Mouse (Mus musculus): Measurements from ENCODE around the gene Myo18a. TPM values are rescaled to one million over a fixed set of nuclear protein-coding genes. Genes with fewer than 3 reads are reported as not detected.

The Myo18a gene
- total RNA-seq, 2 experiments from 2014 or later, result 159 to 173 TPM

DNA sequence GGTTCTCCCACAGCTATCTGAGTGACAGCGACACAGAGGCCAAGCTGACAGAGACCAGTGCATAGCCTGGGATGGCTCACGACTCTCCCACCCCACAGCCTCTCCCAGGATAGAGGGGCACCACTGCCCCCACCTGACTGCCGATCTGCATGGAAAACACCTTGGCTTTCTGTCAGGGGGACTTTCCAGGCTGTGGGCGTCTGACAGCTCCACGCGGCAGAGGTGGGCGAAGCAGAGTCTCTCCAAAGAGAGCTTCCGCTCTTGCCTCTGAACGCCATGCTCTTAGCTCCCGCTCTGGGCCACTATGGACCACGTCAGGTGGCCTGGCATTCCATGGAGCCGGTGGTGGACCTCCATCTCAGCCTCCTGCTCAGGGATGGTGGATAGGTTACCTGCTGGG is 101.7 kb downstream of the Myo18a start:
- no peak for DNase-seq (ENCODE audit: low spot score in 2 of 2)

DNA sequence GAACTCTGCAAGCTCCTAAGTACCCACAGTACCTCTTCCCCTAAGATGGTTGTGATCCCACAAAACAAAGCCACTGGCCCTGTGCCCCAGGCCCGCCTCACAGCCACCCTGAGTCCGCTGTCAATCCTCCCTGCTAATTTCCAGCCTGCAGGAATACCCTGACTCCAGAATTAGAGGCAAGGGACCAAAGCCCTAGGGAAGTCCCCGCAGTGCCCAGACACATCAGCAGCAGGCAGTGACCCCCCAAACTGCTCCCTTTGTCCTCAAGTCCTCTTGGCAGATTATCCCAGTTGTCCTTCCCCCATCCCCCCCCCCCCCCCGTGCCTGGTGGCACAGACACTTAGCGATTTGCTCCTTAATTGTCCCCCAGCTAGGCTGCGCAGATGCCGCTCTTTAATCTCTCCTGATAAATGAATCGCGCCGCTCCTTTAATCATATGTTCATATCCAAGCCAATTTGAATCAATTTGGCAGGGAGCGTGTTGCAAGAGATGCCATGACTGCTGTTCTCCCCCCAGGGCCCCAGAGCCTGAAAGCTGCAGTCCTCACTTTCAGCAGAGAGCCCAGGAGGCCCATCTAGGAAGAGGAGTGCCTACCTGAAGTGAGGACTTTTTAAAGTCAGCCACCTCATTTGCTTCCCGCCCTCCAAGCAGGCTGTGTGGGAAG is 104.5 kb downstream of the Myo18a start:
- DNase-seq (ENCODE audit: low spot score in 2 of 2), result peak in 1 of 2 experiments; percentile 68

DNA sequence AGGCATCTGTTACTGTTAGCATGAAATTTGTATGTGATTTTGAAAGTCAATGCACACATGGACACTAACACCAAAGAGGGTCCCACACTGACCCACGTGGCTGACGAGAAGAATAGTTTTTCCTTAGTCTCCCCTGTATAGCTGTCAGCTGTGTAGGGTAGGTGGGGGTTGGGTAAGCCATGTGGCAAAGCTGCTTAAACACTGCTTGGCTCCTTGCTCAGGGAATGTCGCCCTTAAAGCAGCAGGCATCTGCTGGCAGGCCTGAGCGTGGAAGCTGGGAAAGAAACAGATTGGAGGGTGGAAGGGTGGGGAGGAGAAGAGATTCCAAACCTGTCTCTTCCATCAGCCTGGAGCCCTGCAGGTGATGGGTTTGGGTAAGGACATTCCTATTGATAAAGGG is 108.4 kb downstream of the Myo18a start:
- DNase-seq (ENCODE audit: low spot score in 2 of 2), result peak; percentile 75 to 83

DNA sequence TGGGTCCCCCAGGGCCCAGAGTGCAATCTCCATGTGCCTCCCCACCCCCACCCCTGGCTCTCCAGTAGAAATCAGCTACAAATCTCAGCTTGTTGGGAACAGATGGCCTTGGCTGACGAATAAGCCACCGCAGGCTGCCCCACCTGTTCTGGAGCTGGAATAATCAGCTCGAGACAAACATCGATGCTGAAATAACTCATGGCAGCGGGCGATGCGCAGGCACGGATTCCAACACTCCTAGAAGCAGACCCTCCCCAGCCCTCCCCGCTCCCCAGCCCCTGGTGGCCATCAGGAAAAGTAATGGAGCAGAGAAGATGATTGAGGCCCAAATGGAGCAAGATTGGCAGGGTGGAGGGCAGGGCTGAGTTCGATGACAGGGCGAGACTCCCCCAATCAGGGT is 109.2 kb downstream of the Myo18a start:
- DNase-seq (ENCODE audit: low spot score in 2 of 2), result peak; percentile 75 to 83

DNA sequence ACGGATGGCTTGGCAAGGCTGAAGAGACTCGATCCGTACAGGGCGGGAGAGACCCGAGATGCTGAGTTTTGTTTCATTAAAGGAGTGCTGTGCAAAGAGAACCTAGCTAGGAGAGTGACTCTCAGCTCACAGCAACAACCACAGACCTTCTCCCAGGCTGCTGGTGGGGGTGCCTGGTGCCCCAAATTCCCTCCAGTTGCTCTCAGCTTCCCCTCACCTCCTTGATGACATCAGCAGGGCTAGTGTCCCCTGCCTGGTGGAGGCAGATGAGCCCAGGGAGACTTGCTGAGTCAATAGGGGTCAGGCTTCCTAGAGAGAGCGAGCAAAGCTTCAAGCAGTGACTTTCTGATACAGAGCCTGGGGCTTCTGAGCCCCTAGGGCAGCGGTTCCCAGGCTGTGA is 109.6 kb downstream of the Myo18a start:
- DNase-seq (ENCODE audit: low spot score in 2 of 2), result no peak

DNA sequence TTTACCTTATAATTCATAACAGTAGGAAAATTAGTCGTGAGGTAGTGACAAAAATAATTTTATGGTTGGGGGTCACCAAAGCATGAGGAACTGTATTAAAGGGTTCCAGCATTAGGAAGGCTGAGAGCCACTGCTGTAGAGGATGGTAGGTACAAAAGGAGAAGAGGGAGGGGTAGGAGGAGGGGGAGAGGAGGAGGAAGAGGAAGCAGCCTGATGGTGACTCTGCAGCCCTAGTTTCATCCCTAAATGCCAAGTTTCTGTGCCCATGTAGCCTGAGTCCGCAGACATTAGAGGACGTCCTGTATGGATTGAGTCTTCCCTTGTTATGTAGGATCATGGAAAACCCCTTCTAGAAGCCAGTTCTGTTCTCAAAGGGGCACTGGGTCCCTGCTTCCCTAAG is 110.1 kb downstream of the Myo18a start:
- no peak for DNase-seq (ENCODE audit: low spot score in 2 of 2)

DNA sequence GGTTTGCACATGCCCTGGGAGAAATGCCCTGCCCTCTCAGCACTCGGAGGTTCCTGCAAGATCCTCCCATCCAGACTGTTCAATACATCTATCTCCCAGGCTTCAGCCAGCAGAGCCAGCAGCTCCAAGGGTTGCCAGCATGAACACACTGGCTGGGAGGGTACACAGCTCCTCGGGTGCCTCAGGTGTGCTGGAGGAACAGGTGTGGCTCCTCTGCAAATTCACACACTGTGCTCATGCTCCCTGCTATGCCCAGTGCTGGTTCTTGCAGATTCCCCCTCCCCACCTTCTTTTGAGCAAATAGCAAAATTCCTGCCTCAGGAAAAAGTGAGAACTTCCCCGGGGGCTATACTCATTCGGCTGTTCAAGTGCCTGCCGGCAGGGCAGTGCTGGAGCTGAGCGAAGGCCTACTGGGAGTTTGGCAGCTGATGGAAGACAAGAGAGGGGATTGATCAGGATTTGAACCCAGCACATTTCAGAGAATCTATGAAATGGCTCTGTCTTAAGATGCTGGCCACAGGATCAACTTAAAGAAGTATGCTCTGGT is 111.7 kb downstream of the Myo18a start:
- DNase-seq (ENCODE audit: low spot score in 2 of 2), result no peak

DNA sequence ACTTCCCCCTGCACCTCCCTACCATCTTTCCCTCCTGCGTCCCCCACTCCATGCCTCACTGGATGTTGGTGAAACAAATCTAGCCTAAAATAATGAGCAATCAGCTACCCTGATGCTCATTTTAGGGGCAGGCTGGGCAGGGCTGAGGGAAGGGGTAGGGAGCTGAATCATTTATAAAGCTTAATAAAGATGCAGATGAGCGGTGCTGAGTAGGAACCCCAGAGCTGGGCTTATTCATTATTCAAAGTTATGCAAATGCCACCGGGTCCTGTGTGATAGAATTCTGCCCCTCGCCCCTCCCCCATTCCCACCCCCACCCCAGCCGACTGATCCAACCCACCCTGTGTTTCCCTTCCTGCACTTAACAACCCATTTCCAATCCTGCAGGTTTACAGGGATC is 112.2 kb downstream of the Myo18a start:
- DNase-seq (ENCODE audit: low spot score in 2 of 2), result no peak

DNA sequence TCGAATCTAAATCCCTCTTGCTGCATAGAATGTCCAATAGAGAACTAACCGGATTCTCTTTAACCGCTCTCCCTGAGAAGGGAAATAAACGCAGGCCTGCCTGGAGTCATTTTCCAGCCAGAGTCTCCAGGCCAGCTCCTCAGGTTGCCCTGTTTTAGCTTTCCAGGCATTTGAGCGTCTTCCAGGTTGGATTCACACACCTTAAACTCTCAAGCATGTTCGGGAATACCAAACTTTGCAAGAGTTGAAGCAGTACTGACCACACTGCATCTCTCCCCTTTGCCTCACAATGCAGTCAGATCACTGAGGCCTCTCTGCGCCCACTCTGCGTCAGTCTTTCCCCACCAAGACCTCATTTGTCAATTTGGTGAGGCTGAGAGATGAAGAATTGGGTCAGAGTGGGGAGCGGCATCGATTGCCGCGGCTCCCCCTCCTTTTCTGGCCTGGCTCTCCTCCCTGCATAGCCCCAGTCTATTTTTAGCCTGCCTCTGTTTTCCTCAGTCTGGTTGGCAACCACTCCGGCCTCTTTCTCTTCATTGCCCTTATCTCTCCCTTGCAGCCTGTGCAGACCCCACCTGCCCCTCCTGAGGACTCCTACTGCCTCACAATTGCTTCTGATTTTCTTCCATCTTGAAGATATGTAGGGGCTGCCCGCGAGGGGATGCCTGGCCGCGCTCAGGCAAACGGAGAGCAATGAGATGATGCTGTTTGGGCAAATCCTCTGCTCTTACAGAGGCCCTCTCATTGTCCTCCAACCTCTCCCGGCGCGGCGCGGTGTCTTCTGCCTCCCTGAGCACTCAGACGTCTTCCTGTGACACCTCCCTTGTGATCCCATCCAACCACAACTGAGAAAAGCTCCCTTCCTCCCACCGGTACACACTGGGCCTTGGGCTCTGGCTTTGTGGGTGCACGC is 113.1 kb downstream of the Myo18a start:
- DNase-seq (ENCODE audit: low spot score in 2 of 2), result no peak

DNA sequence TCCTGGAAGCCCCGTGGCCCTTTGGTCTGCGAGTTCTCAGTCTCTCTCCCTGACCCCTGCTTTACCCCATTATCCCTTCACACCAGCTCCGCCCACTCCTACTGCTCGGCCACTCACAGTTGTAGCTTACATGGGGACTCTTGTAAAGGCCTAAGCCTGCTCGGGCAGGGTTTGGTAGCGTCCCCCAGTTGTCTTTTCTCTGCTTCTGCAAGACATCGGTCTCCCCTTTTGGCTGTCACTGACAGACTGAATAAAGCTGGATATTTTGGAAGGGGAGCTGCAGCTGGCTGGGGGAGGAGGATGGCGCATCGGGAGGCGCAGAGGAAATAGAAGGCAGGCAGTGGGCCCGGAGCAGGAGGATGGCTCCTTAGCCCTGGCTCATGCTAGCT is 113.7 kb downstream of the Myo18a start:
- no peak for DNase-seq (ENCODE audit: low spot score in 2 of 2)

DNA sequence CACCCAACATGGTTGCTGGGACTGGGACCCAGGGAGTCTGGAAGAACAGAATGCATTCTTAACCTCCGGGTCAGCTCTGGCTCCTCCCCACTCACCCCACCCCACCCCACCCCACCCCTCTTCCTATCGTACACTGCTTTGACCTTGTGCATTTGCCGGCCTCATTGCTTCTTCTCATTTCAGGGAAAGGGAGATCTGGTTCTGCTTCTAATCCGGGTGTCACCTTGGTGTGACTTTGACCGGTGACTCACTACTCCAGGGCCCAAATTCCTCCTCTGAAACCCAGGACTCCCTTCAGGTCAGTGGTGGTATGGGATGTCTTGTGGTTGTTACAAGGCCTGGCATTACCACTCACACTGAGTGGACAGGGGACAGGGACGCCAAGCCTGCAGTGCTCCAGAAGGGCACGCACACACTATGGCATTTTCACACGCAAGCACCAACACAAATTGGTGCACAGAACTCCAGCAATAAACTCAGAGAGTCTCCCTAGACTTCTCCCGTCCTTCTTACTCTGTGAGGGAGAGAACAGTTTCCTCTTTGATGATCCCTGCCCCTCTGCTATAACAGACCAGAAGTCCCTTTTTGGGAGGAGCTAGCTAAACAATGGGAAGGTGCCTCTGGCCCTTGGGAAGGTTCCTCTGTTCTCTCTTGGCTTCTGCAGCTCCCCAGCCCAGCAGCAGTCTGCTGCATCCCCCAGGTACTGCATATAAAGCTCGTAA is 121.6 kb downstream of the Myo18a start:
- no peak for DNase-seq (ENCODE audit: low spot score in 2 of 2)

DNA sequence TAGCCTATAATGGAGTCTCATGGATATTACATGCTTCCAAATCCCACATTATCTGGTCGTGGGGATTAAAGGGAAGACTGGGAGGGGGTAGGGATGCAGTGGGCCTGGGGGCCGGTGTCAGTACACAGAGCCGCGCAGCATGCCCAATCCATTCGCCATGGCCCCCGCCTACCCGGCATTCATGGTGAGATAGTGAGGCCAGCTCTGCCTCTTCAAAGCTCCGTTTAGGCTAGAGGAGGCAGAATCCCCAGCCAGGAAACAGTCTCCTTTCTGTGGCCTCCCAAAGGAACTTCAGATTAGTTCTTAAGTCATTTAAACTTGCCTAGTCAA is 122.2 kb downstream of the Myo18a start:
- DNase-seq (ENCODE audit: low spot score in 2 of 2), result no peak

DNA sequence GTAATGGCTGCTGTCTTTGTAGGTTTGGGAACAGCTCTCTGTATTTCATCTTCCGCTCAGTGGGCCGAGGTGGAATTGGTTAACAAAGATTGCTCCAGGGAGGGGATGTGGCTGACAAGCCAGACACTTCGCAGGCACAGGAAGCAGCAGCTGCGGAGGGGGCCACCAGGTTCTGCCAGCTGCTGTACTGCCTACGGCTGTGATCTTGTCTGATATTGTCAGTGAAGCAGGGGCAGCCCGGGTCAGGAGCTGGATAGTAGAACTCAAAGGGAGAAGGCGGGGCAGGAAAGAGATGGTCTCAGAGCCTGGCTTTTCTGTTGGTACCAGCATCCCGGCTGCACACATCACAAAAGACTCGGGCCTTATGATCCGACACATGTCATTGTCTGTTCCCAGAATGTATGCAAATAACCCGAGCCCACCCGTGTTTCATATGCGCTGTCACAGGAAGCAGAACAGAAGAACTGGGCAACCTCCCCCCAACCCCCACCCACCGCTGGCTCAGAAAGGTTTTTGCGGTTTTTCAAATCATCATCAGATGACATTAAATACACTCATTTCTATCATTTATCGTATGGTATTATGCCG is 124.4 kb downstream of the Myo18a start:
- DNase-seq (ENCODE audit: low spot score in 2 of 2), result peak in 1 of 2 experiments; percentile 58

DNA sequence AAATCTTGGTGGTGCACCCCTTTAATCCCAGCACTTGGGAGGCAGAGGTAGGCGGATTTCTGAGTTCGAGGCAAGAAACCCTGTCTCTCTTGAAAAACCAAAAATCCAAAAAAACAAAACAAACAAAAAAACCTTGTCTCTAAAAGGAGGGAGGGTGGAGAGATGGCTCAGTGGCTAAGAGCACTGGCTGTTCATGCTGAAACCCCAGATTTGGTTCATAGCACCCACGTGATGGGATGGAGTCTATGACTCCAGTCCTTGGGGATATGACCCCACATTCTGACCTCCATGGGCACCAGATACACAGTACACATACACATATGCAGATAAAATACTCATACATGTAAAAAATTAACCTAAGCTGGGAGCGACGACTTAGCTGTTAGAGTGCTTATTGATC is 125.8 kb downstream of the Myo18a start:
- DNase-seq (ENCODE audit: low spot score in 2 of 2), result no peak

DNA sequence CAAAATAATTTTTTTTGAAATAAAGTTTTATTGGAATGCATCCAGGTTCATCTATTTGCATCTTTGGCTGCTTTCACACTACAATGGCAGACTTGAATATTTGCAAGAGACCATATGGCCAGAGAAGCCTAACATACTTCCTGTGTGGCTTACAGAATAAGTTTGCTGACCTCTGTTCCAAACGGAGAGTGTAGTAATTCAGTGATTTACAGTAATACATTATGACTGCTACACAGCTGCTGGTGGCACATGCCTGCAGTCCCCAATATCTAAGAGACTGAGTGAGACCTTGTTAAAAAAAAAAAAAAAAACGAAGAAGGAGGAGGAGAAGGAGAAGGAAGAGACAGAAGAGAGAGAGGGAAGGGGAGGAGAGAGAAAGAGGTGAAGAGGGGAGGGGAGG is 126.4 kb downstream of the Myo18a start:
- DNase-seq (ENCODE audit: low spot score in 2 of 2), result no peak

DNA sequence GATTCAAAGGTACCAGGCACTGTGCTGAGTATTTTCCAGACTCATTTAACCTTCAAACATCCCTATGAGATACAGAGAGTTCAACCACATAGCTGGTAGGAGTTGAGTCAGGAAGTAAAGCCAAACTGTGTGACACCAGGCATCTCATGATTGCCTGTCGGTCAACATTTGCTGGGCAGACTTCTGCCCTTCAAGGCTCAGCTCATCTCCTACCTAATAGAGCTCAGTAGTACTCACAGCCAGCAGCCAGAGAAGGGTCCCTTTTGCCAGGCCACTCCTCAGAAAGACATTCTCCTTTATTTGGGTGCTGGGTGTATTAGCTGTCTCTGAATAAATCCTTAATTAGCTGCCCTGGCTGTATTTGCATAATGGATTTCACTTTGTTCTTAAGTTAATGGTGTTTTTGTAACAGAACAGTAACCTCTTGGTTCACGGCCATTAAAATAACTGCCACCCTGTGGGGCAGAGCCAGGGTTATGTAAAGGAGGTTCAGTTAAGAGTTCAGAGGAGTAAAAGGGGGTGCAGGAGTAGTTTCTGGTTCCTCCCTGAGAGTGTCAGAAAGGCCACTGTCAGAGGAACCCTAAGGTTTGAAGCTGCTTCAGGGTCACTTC is 127.7 kb downstream of the Myo18a start:
- no peak for DNase-seq (ENCODE audit: low spot score in 2 of 2)

DNA sequence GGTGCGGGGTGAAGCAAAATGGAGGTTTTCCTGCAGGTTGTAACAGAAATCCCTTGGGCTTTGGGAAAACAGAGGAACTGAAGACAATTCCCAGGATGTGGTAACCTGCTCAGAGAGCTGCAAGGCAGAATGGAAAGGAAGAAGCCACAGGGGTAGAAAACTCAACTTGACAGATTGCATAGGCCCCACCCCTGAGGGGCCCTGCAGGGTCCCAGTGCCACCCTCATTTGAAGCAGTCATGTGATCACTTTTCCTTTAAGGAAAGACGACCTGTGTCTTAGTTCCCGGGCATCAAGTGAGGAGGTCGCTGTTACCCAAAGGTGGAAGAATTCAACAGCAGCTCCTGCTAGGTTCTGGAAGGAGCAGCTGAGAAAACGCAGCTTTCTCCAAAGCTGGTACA is 129.8 kb downstream of the Myo18a start:
- no peak for DNase-seq (ENCODE audit: low spot score in 2 of 2)

DNA sequence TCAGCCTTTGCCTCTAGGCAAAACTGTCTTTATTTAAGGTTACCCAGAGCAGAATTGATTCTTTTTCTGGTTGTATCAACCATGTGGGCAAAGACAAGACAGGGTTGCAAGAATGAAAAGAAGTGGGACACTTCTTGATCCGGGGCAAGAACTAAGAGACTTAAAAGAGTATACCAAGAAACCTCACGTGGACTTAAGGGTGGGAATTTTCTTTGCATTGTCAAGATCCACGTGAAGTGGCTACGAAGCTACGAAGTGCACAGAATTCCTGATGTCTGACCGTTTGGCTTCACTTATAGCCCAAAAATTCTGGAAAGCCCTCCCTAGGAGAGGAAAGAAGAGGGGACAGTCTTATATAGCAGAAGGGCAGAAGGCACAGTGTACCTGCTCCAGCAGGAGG is 130.2 kb downstream of the Myo18a start:
- no peak for DNase-seq (ENCODE audit: low spot score in 2 of 2)

DNA sequence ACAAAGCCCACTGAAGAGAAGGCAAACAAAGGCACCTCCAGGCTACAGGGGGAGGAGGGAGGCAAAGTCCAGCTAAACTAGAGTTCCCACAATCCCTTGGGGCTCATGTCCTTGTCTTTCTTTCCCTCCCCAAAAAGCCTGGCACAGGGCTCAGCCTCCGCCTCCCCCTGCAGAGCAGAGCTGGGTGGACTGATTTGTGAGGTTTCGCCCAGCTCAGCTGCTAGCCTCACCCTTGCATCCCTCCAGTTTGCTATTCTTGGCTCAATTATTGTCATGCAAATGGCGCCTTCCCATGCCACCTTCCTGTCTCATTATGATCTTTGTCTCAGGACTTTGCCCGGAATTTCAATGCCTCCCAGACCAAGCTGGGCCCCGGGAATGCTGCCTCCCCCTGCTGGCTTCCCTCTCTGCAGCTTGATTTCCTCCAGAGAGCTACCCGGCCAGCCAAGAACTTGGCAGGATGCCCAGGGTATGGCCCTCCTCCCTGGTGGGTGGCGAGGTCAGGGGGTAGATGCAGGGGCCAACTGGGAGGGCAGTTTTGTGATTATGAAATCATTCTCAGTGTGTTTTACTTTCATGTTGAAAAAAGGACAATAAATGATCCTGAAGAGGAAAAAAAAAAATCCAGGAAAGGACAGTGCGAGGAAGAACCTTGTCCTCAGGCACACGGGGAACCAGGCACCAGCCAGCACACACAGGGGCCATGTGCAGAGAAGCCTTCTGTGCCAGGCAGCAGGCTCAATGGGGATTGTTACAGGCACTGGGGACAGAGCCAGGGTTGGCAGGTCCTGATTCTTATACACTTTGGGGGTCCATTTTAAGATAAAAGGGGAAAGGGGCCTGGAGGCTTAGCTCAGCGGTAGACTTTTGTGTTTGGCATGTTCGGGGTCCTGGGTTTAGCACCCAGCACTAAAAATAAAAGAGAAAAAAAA is 131.0 kb downstream of the Myo18a start, which contains the start of gene Pipox:
Pipox (minus strand) TSS at position 310 of the 932 bp plus-strand sequence.
- DNase-seq (ENCODE audit: low spot score in 2 of 2), result peak; percentile 83 to 91

DNA sequence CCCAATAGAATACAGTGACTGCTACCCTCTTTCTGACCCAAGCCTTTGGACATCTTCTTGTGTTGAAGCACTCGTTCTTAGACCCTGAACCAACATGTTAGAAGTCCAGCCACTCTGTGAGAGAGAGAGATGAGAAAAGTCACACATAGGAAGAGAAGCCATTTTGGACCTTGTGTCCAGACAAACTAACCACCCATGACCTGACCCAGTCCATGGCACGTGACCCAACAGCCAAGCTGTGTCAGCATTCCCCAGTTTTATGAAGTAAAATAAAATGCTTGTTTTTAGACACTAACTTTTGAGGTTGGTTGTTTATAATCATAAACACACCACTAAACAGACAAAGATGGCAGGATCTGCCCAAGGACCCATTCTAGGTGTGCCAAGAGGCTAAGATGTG is 131.9 kb downstream of the Myo18a start:
- DNase-seq (ENCODE audit: low spot score in 2 of 2), result no peak

Data from layer of hippocampus, postnatal 14 days (tissue).